Mouse (Mus musculus) E14TG2a.4 (cell line): Measurements from ENCODE around the gene Slc12a3.

ENCODE experiments used
- CTCF ChIP-seq: conservative IDR thresholded peaks from 2 replicates; pipeline ENCODE4 v1.5.1; 2014; ENCODE audit warnings: low read length
- NANOG ChIP-seq: IDR thresholded peaks from 2 replicates; pipeline ENCODE4 v1.6.1; 2014; ENCODE audit warnings: borderline replicate concordance, low read length, mixed read lengths
- POU5F1 ChIP-seq: IDR thresholded peaks from 2 replicates; pipeline ENCODE4 v1.6.1; 2014; ENCODE audit warnings: low read length, borderline replicate concordance

DNA sequence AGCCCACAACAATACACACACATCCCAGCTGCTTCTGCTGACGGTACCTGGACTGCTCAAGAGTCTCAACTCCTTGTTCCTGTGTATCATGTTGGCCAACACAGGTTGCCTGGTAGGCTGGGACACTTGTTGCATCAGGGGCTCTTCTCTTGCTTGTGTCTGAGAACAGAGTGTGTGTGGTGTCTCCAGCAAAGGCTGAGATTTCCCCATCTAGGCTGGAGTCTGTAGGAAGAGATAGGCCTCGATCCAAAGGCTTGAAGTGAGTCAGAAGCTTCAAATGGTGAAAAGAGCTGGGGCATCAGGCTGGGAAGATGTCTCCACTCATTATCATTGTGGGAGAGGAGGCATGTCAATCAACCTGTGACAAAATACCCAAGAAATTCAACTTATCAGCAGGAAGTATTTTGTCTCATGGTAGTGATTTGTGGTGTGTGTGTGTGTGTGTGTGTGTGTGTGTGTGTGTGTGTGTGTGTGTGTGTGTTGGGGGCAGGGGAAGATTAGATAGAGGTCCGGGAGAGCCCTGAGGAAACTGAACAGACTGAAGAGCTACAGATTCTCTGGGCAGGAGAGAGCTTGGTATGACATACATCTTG is 70.5 kb downstream of the Slc12a3 start:
- TF ChIP-seq CTCF, result no peak
- no peak for TF ChIP-seq POU5F1
- no peak for TF ChIP-seq NANOG
